Mouse (Mus musculus) lung, adult 10 weeks (tissue): ENCODE measurements around the gene Dock7. TPM values are rescaled to one million over a fixed set of nuclear protein-coding genes. Genes with fewer than 3 reads are reported as not detected.

Source experiments
- polyA plus RNA-seq: library from polyadenylated mRNA; stranded (reverse); fragments of 350-450 nt; fragmentation: Illumina TruSeq; extraction: RNeasy Lipid Tissue Mini Kit (QIAGEN cat#74804); gene quantifications from one replicate; pipeline ENCODE4 v1.2.3, GENCODE M21; 2014; ENCODE audit warnings: low read depth, low replicate concordance; ENCODE audit not compliant: insufficient read depth

Dock7 gene
- 23.7 TPM for polyA plus RNA-seq

DNA sequence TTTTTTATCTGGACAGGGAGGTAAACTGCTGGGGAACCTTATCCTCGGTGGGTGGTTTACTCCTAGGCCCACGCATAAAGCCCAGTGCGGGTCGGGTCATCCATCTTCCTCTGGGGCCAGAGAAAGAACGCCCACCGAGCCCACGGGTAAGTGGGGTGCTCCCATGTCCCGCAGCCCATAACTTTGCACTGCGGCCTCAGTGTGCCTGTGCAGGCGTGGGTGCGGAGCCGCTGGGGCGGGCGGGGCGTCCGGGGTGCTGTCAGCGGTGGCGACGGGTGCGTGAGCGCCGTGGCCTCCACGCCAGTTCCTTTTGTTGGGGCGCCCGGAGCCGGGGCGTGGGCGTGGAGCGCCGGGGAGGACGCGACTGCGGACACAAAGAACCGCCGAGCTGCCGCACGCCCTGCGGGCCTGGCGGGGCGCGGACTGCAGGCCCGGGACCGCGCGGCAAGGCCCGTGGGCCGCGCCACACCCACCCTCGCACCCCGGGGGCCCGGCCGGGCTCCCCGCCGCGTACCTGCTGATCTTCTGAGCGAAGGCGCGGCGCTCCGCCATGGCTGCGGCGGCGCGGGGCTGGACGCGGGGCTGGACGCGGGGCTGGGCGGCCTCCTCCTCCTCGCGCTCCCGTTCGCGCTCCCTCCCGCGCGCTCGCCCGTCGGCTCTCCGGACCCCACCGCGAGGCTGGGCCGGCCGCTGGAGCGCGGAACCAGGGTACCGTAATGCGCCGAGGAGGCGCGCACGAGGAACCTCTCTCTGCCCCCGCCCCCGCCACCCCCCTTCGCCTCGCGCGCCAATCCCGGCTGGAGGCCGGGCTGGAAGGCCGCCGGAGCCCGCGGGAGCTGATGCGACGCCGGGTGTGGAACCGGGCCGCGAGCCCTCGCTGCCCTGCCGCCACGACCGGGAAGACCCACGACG, at the start of gene Dock7:
Gene Dock7, minus strand, starts transcription at position 705 of the 912 bp plus-strand sequence.

DNA sequence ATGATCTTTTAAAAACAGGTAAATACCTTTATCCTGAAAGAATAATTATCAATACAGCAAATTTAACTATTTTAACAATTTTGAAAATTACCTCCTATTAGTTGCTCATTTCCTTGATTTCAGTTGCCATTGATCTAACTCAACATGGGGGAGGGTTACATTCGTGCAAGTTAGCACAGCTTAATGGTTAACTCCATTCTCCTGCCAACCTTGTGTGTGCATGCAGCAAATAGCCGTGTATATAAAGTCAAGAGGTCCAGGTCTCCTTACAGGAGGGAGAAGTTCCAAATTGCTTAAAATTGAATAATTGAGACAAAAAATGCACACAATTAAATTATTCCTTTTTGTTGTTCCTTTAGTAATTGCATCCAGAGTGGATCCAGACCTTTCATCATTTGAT, 90.0 kb downstream of the Dock7 start, which contains the start of gene Angptl3:
Gene Angptl3, plus strand, starts transcription at position 269 of the 400 bp plus-strand sequence.

DNA sequence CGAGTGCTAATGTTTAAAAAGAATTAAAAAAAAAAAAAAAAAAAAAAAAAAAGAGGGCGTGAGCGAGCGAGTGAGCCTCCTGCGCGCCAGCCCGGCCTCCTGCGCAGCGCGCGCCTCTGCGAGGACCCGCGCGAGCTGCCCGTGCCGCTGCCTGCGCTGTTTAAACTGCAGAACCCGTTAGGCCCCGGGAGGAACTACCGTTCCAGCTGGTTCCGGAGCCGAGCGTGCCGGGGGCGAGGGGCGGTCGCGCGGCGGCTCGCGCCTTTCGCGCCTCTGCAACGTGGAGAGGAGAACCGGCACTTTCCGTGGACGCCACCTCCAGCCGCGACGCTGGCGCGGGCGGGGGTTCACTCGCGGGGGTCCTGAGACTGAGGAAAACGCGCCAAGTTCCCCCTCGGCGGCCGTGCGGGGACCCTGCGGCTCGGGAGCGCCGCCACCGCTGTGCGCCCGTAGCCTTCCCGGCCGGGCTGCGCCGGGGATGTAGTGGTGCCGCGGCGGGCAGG, 197.1 kb downstream of the Dock7 start, which contains the start of gene Usp1:
Gene Usp1, plus strand, starts transcription at position 243 of the 503 bp plus-strand sequence.

Other genes starting within 250 kb of the Dock7 start
- 16.1 TPM for gene Usp1, start 197.1 kb downstream of the Dock7 start, polyA plus RNA-seq
- 0.40 TPM for gene Angptl3, start 90.0 kb downstream of the Dock7 start, polyA plus RNA-seq
- gene Atg4c, start 73.0 kb upstream of the Dock7 start, polyA plus RNA-seq = 5.4 TPM
- 0.29 TPM for gene Gm12689, start 175.0 kb upstream of the Dock7 start, polyA plus RNA-seq